Mouse (Mus musculus) kidney, postnatal 14 days (tissue): Measurements from ENCODE around the gene Trip10.

Source experiments
- DNase-seq: peaks from one replicate; pipeline ENCODE4 v3.0.0; 2022; ENCODE audit warnings: mixed read lengths

The Trip10 gene

GRCm38 (mm10) chr17:57249186-57250181 lies at the start of gene Trip10:
Trip10 (plus strand) TSS chr17:57249455.
- DNase-seq, result peak; percentile 98

- no peak for DNase-seq
These were observed 47.2 kb upstream of the Trip10 start for GRCm38 (mm10) chr17:57201841-57202724.

GRCm38 (mm10) chr17:57207938-57208337 lies 41.3 kb upstream of the Trip10 start:
- DNase-seq, result peak; percentile 61

DNA sequence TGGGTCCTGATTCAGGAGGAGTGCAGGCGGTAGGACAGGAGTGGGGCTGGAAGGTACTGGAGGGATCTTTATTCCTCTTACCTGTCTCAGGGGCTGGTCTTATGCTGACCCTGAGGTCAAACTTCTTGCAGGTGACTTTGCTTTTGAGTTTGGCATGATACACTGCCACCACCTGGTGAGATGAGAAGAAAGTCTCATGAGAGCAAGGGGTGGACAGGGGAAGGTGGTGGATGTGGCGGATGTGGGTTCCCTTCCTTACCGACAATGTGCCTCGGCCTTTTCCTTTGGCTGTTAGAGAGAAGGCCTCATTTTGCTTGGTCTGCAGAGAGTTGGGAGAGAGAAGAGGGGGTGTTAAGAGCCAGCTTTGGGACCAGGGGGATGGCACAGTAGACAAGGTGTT lies 39.9 kb upstream of the Trip10 start:
- DNase-seq, result no peak

- no peak for DNase-seq
These were observed 37.8 kb upstream of the Trip10 start for GRCm38 (mm10) chr17:57211501-57211900.

- DNase-seq, result peak; percentile 30
These were observed 34.4 kb upstream of the Trip10 start for GRCm38 (mm10) chr17:57214676-57215387.

DNA sequence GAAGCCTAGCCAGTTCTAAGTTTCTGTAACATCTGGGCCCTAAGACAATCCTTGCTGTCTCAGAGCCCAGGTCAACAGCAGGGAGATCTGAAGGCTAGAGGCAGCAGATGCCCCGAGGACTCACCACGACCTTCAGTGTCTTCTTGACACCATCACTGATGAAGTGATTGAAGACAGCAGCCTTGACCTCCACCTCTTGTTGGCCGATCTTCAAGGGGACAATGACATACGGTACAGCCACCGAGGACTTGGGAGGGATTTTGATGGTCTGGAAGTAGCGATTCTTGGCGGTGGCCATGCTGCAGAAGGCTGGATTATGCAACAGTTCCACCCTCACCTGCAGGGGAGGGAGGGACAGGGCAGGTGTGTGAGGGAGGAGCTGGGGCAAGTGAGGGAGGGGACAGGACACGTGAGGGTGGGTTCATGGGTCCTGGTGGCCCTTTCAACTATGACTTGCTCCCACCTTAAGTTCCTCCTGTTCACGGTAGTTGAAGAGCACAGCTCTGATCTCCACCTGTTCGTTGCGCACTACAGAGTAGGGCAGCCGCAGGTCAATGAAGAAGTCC lies 30.8 kb upstream of the Trip10 start:
- no peak for DNase-seq

DNA sequence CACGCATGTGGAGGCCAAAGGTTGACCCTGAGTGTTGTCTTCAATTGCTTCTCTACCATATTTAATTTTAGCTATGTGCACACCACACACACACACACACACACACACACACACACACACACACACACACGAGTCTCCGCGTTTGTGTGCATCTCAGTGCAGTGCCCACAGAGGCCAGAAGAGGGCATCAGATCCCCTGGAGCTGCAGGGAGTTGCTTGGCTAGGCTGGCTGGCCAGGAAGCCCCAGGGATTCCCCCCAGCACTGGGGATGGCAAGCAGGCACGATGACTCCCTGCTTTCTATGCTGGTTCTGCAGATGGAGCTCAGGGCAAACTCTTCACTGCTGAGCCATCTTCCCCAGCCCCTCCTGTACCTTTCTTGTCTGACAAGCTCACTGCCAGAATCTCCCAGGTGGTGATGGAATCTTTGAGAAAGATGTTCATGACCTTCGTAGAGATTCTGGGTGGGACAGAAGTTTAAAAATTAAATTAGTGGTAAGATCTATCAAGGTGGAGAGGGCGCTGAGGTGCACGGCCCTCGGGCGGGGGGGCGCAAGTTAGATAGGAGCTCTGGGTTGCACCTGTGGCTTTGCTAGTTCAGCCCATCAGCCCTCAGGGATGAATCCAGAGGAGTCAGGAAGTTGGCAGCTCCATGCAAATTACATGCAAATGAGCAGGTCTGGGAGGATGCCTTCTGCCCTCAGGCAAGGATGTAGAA lies 29.9 kb upstream of the Trip10 start:
- DNase-seq, result peak; percentile 80

DNA sequence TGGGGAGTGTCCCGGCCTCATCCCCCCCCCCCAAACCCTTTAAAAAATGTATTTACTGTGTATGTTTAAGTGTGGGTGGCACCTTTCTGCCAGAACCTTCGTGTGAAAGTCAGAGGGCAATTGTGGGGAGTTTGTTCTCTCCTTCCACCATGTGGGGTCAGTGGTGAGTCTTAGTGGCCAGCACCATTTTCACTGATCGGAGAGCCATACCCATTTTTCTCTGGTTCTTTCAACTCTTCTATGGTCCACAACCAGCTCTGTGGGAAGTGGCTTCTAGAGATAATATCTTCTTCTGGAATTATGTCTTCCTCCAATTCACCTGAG lies 29.4 kb upstream of the Trip10 start:
- peak; percentile 64 for DNase-seq

GRCm38 (mm10) chr17:57221911-57222310 lies 27.3 kb upstream of the Trip10 start:
- no peak for DNase-seq

- DNase-seq, result no peak
These were observed 25.9 kb upstream of the Trip10 start for GRCm38 (mm10) chr17:57223313-57223712.

- no peak for DNase-seq
These were observed 21.8 kb upstream of the Trip10 start for GRCm38 (mm10) chr17:57227468-57227867.

- peak; percentile 29 for DNase-seq
These were observed 21.2 kb upstream of the Trip10 start, which contains the start of gene C3 for GRCm38 (mm10) chr17:57228014-57228413. C3 (minus strand) TSS chr17:57228136.

GRCm38 (mm10) chr17:57228873-57229272 lies 20.4 kb upstream of the Trip10 start:
- no peak for DNase-seq

DNA sequence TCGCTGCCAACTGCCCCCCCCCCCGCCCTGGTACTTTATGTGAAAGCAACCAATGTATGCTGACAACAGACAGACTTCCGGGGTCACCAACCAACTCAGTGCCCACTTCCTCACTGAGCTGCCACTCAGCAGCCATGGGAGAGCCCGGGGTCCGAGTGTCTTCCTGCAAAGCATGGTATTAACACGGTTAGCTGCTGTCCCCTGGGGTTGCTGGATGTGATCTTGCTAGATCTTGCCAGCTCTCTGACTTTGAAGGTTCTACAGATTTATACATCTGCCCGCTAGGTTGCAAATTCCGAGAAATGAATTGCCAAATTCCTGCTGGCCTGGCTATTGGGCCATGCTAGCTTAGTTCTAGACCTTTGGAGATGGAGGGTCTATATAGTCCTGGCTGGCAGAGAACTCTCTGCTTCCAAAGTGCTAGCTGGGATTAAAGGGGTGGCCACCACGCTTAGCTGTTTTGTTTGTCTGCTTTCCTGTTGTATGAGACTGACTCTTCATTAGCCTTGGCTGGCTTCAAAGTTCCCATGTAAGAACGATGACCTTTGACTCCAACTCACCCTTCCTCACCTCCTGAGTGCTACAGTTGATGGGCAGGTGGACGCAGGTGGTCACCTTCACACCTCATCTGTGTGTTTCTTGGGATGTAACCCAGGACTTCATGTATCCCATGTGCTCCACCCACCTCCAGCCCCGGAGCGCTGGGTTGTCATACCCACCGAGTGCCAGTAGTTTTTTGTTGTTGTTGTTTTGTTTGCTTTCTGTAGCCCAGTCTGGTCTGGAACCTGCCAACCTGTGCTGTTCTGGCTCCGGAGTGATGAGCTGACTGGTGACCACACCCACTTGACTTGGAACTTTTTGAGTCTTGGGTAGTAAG lies 19.2 kb upstream of the Trip10 start:
- no peak for DNase-seq

DNA sequence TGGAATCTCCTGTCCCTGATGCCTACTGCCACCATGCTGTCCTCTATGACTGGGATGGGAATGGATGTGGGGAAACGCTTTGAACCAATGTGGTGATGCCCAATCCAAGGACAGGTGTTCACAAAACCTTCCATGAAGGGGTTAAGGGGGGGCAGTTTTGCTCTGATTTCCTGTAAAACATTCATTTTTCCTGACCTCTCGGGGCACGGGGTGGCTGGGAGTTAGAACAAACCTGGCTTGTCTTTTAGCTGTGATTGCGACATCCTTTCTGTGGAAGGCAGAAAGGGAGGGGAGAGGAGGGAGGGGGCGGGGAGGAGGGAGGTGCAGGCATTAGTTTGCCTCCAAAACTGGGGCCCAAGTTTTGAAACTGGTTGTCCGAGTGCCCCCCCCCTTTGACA lies 18.5 kb upstream of the Trip10 start:
- peak; percentile 60 for DNase-seq

GRCm38 (mm10) chr17:57231321-57231771 lies 17.9 kb upstream of the Trip10 start:
- peak; percentile 29 for DNase-seq

GRCm38 (mm10) chr17:57232200-57232599 lies 17.1 kb upstream of the Trip10 start:
- no peak for DNase-seq

DNA sequence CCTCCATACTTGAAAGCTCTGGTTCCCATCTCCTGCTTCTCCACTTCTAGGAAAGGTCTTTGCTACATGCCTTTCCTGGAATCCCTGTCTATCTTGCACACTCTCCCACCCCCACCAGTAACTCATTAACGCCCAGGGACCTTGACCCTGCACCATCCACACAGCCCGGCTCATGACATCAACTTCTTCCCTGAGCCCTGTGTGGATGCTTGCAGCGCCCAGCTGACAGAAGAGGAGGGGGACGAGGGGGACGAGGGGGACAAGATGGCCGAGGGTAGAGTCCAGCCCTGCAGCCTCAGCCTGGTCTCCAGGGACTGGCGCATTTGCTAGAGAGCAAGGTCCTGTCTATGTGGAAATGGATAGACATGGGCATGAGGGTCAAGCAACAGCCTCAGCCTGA lies 16.2 kb upstream of the Trip10 start:
- peak; percentile 88 for DNase-seq

DNA sequence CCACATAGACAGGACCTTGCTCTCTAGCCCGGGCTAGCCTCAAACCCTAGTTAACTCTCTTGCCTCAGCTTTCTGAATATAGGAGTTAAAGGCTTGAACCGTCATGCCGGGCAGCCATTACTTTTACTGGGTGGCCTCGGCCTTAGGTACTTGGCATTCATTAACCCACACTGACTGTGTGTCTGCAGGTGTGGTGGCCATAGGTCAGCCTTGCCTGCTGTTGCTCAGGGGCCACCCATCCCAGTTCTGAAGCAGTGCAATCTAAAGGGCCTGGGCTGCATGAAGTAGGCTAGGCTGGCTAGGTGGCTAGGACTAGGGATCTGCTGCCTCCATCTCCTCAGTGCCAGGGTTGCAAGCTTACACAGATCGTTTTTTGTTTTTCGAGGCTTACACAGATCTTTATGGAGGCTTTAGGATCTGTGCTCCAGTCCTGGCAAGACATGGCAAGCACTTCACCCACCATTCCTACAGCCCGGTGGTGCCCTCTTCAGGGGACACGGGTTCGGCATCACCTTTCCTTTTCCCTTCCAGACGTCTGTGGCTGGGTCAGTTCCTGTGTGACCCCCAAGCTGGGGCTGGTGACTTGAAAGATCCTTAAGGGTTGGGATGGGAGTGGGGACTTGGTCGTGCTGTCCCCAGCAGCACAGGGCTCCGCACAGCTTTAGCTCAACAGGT lies 14.9 kb upstream of the Trip10 start:
- peak; percentile 64 for DNase-seq
